Mouse (Mus musculus) intestine, postnatal 0 days (tissue): ENCODE results near the gene Stil. TPM values are rescaled to one million over a fixed set of nuclear protein-coding genes. Genes with fewer than 3 reads are reported as not detected.

Source experiments
- ATAC-seq: fragments of 200-750 bp; cut with Nextera tagmentation; 2 replicates; pipeline ENCODE4 v1.8.0; 2017; ENCODE audit warnings: mild to moderate bottlenecking, moderate TSS enrichment, moderate library complexity
- H3K27ac ChIP-seq: fragments of 300-500 bp; sonication (generic); 2 replicates; pipeline ENCODE4 v1.5.1; 2014; ENCODE audit warnings: mild to moderate bottlenecking, low read depth, low read length, moderate library complexity
- H3K27me3 ChIP-seq: fragments of 300-500 bp; sonication (generic); replicated peaks from 2 replicates; pipeline ENCODE4 v1.6.1; 2014; ENCODE audit warnings: low read length, mixed read lengths; ENCODE audit not compliant: control insufficient read depth, insufficient read depth
- H3K36me3 ChIP-seq: fragments of 300-500 bp; sonication (generic); 2 replicates; pipeline ENCODE4 v1.6.1; 2014; ENCODE audit warnings: mild to moderate bottlenecking, moderate library complexity; ENCODE audit not compliant: control insufficient read depth, insufficient read depth
- H3K4me1 ChIP-seq: fragments of 300-500 bp; sonication (generic); replicated peaks from 2 replicates; pipeline ENCODE4 v1.6.1; 2014; ENCODE audit warnings: antibody characterized with exemption, low read length, mixed read lengths; ENCODE audit not compliant: control insufficient read depth, insufficient read depth
- H3K4me2 ChIP-seq: fragments of 300-500 bp; sonication (generic); replicated peaks from 2 replicates; pipeline ENCODE4 v1.6.1; 2014; ENCODE audit warnings: low read depth, mild to moderate bottlenecking, moderate library complexity
- H3K4me3 ChIP-seq: fragments of 300-500 bp; sonication (generic); 2 replicates; pipeline ENCODE4 v1.5.1; 2014; ENCODE audit warnings: low read depth, low read length
- H3K9ac ChIP-seq: fragments of 300-500 bp; sonication (generic); 2 replicates; pipeline ENCODE4 v1.6.1; 2014; ENCODE audit warnings: mild to moderate bottlenecking, low read depth, low read length
- H3K9me3 ChIP-seq: fragments of 300-500 bp; sonication (generic); 2 replicates; pipeline ENCODE4 v1.6.1; 2016; ENCODE audit warnings: mixed run types; ENCODE audit not compliant: control insufficient read depth
- CTCF ChIP-seq: sonication (generic); IDR thresholded peaks from 2 replicates; pipeline ENCODE4 v1.5.1; 2016; ENCODE audit warnings: low read depth, mild to moderate bottlenecking, control low read depth, antibody characterized with exemption, moderate library complexity
- WGBS: fragments of 180-500 bp; shearing (Covaris S2); extraction: QIAGEN DNeasy Blood & Tissue Kit; methylation state at CpG from one replicate; pipeline ENCODE4 v1.1.7; 2014; 5-methylcytosine and 5-hydroxymethylcytosine counted together
- polyA plus RNA-seq: library from polyadenylated mRNA; unstranded; fragments of >200 nt; fragmentation: Nextera tagmentation; extraction: Ambion mirVana; gene quantifications from 2 replicates; pipeline ENCODE4 v1.2.1, GENCODE M21; 2015

The Stil gene
- polyA plus RNA-seq, 1 experiment from 2014 or later: 3.3 TPM

DNA sequence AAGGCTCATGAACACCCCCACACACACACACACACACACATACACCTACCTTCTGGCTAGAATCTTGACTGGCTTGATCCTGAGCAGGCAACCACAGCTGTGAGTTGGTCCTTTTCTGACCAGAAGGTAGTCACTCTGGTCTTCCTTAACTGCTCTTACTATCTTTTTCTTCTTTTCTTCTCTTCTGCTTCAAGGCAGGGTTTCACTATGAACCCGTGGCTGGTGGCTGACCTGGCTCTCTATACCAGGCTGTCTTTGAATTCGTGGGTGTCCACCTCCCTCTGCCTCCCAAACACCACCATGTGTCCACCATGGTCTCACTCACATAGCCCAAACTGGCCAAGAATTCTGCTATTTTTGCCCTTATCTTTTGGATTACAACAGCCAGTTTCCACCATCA, 55.1 kb downstream of the Stil start:
- Histone ChIP-seq H3K9ac (no peak overlapping the region), H3K27me3 (peaks cover 90% of the 10 kb centered on the region), H3K36me3 (no peaks in the 10 kb centered on the region), H3K4me3 (no peak overlapping the region), H3K9me3 (no peaks in the 10 kb centered on the region), H3K27ac (no peak overlapping the region), H3K4me1 (no peaks in the 10 kb centered on the region), H3K4me2 (no peak overlapping the region)
- no peak for TF ChIP-seq CTCF
- WGBS: 13% methylated on average over 2 of the region's 2 CpGs
- no peak for ATAC-seq

DNA sequence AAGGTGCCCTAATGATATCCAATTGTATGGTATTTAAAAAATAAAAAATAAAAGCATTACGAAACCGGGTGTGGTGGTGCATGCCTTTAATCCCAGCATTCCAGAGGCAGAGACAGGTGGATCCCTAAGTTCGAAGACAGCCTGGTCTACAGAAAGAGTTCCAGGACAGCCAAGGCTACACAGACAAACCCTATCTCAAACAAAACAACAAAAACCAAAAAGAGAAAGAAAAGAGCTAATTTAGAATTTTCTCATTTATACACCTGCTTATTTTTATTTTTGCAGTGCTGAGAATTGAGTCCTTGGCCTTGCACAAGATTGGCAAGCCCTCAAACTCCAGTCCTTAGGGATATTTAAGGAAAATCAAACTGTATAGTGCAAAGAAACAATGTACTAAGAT, 55.7 kb downstream of the Stil start:
- no peak for ATAC-seq
- TF ChIP-seq CTCF: no peak
- Histone ChIP-seq H3K27ac (no peak overlapping the region), H3K4me1 (no peaks in the 10 kb centered on the region), H3K27me3 (peaks cover 90% of the 10 kb centered on the region), H3K4me3 (no peak overlapping the region), H3K36me3 (no peaks in the 10 kb centered on the region), H3K9me3 (no peaks in the 10 kb centered on the region), H3K9ac (no peak overlapping the region), H3K4me2 (no peak overlapping the region)
- WGBS: 24% methylated on average over 3 of the region's 3 CpGs

DNA sequence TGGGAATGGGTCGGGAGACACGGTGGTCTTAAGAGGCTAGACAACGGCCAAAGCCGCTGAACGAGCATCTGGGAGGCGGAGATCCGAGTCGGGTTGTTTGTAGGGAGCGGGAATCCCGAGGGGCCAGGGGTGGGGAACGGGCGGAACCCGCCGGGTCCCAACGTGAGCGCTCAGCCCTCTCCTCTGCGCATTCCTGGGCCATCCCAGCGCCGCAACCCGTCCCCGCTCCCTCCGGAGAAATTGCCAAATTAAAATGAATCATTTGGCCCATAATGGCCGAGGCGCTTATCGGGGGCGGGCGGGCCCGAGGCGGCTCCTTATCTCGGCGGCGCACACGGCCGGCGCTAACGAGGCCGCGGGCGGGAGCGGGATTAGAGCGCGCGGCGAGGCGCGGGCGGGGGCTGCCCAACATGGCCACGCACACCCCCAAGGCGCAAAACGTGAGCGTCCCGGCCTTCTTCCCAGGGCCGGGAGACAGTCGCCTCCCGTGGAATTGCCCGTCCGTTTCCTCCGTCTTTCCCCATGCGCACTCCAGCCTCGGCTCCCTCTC, 56.5 kb downstream of the Stil start, which contains the start of gene Tal1:
Gene Tal1 (plus strand): TSS at position 56 of the 550 bp plus-strand sequence.
- under 1% methylated on average over 58 of the region's 60 CpGs for WGBS

DNA sequence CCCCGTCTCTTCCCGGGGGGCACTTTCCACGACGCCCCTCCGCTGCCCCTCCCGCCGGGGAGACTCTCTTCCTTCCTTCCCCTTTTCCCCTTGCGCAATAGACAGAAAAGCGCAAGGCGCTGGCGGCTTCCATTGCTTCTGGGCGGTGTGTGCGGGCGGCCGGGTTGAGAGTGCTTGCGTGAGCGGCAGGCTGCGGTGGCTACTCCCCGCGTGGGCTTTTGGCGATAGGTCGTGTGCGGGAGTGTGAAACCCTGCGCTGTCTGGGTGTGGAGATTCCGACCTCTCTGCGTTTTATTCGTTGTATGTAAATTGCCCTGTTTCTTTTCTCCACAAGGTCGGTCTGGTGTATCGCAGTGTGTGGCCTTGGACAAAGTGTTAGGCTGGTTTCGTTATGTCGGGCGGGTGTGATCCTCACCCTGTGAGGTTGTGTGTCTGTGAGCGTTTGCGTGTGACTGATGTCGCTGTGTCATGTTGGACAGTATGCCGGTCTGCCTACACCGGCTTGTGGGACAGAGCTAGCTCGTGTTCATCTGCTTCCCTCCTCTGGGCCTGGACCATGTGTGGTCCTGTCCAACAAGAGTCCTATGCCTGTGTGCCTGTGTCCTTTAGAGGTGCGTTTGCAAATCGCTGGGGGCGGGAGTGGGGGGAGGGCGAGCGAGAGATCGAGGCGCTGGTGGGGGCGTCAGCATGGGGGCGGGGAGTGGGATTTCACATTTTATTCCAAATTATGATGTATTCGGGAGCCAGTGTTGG, 57.1 kb downstream of the Stil start:
- peak overlapping the region; percentile 59 for H3K4me2 ChIP-seq
- peak overlapping the region; percentile 21; the same call in 1 of the 2 replicates for H3K27ac ChIP-seq
- H3K4me1 ChIP-seq: no peaks in the 10 kb centered on the region
- H3K9ac ChIP-seq: 0 out of 2 replicates have a peak overlapping the region, but pooled peaks have one; percentile 0
- H3K9me3 ChIP-seq: no peaks in the 10 kb centered on the region
- peak; percentile 48; the same call in 1 of the 2 replicates for ATAC-seq
- no peaks in the 10 kb centered on the region for H3K36me3 ChIP-seq
- TF ChIP-seq CTCF: no peak
- under 1% methylated on average over 48 of the region's 48 CpGs for WGBS
- H3K4me3 ChIP-seq: peak overlapping the region; percentile 44
- peaks cover 92% of the 10 kb centered on the region for H3K27me3 ChIP-seq

More for the DNA sequence above, 56.5 kb downstream of the Stil start, which contains the start of gene Tal1:
- Histone ChIP-seq H3K4me1 (no peaks in the 10 kb centered on the region), H3K27ac (0 out of 2 replicates have a peak within 1 kb of the TSS, but pooled peaks have one; percentile 31), H3K27me3 (peaks cover 92% of the 10 kb centered on the region), H3K9ac (peak within 1 kb of the TSS; percentile 0), H3K36me3 (no peaks in the 10 kb centered on the region), H3K9me3 (no peaks in the 10 kb centered on the region), H3K4me2 (peak within 1 kb of the TSS; percentile 59), H3K4me3 (peak within 1 kb of the TSS; percentile 44)
- no peak for ATAC-seq
- TF ChIP-seq CTCF: no peak

DNA sequence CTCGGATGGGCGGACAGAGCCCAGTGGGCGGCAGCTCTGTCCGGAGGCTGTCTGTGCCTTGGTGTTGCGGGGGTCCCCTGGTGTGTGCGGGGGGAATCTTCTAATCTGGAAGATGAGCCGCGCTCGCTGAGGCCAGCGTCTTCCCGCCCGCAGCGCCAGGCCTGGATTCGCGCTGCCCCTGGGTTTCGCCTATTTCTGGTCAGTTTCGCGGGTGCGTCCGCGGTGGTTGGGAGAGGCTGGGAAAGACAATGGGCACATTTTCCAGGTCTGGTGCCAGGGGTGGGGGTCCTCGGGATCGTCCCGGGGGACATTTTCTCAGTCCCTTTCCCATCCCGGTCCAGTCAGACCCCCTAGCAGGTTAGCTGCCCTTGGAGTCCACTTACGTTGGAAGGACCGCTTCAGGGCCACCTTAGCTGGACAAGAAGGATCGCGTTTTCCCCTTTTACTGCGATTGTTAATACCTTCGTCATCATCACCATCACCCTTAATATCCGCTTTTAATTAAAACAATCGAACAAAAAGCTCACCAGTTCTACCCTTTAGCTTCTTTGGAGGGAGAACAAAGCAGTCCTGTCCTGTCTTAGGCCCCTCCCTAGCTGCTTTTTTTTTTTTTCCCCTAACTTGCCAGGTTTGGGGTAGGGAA, 57.8 kb downstream of the Stil start:
- no peaks in the 10 kb centered on the region for H3K9me3 ChIP-seq
- H3K27me3 ChIP-seq: peaks cover 92% of the 10 kb centered on the region
- peak overlapping the region; percentile 21 for H3K27ac ChIP-seq
- no peak for ATAC-seq
- no peaks in the 10 kb centered on the region for H3K36me3 ChIP-seq
- peak overlapping the region; percentile 59 for H3K4me2 ChIP-seq
- H3K9ac ChIP-seq: peak overlapping the region; percentile 0; the same call in 1 of the 2 replicates
- WGBS: 3% methylated on average over 33 of the region's 33 CpGs
- peak overlapping the region; percentile 44 for H3K4me3 ChIP-seq
- no peak for TF ChIP-seq CTCF
- H3K4me1 ChIP-seq: no peaks in the 10 kb centered on the region

DNA sequence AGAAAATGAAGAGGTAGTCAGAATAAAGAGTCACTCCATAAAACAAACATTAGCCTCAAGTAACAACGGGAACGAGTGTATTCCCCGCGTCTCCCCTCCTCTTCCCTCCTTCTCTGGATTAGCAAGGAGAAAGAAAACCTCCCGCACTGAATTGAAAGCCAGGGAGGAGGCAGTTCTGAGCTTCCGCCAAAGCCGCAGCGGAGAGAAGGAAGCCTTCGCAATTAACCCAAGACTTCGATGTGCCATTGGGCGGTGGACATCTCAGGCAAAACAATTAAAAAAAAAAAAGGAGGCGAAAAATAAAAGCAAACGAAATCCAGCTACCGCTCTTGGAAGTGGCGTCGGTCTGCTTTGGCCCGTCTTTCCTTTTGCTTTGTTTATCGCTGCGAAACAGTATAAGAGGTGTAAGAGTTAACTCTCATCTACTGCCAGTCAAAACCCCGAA, 58.4 kb downstream of the Stil start:
- 3% methylated on average over 20 of the region's 20 CpGs for WGBS
- Histone ChIP-seq H3K27me3 (peaks cover 96% of the 10 kb centered on the region), H3K9ac (peak overlapping the region; percentile 0; the same call in 1 of the 2 replicates), H3K4me2 (peak overlapping the region; percentile 59; the same call in 1 of the 2 replicates), H3K9me3 (no peaks in the 10 kb centered on the region), H3K36me3 (no peaks in the 10 kb centered on the region), H3K4me1 (0 out of 2 replicates have a peak, but pooled peaks cover under 1% of the 10 kb centered on the region), H3K27ac (peak overlapping the region; percentile 21; the same call in 1 of the 2 replicates), H3K4me3 (peak overlapping the region; percentile 44; the same call in 1 of the 2 replicates)
- no peak for ATAC-seq
- no peak for TF ChIP-seq CTCF
